Mouse (Mus musculus) urinary bladder, postnatal 14 days (tissue): ENCODE results near the gene Hira.
"Not testable (repeated sequence)": the region's sequence is repeated elsewhere in the genome, so short reads cannot be mapped to it uniquely, and the experiment has no call there.

Experiments used
- DNase-seq: peaks from one replicate; pipeline ENCODE4 v3.0.0; 2021; ENCODE audit warnings: low spot score

Hira gene

DNA sequence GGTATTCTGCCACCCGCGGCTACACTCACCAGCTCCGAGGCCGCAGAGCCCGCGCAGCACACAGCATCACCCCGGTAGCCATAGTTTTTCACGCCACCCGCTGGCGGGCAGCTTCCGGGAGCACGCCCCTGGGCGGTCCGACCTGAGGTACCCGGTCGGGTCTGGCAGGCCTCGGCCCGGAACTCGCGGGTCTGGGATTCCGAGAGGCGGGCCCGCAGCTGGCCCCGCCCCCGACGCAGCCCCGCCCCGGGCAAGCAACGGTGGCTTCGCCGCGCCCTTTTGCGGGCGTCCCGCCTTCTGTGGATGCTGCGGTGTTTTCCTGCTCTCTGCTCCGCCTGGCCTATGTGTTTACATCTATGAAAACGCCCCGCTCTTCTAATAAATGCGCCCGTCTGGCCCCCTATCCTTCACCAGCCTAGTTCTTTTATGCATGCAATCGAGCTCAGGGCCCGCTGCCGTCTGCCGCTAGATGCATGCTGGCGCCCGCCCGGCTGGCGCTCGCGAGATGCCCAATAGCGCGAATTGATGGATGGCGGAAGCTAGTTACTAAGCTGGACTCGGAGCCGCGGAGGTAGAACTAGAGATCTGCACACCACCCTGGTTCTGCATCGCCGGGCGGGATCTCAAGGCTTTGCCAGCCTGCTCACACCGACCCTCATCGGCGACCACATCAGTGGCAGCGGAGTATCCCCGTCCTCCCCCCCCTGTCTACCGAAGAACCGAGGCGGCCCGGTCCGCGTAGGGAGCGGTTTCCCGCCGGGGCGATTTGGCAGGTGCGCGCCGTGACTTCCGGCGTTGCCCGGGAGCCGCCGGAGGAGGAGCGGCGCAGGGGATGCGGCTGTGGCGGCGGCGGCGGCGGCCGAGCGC, at the start of gene Hira, which contains the start of gene Mrpl40:
TSS of gene Hira (plus strand) at position 596 of the 867 bp plus-strand sequence.
TSS of gene Mrpl40 (minus strand) at position 421 of the 867 bp plus-strand sequence.
- DNase-seq, result peak; percentile 95

DNA sequence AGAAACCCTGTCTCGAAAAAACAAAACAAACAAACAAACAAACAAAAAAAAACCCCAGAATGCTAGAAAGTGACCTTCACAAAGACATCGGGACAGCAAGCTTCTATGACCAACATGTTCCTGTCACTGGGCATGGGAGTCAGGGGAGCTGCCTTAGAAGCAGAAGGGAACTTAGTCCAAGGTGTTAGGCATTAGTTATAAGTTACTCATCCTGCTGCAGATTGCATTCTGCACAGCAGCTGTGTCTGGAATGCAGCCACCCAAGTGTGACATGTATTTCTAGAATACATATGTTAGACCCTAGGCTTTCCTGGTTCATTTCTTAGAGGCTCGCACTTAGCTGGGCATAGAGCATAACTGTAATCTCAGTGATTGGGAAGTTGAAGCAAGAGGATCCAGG, 48.2 kb upstream of the Hira start:
- no peak for DNase-seq

DNA sequence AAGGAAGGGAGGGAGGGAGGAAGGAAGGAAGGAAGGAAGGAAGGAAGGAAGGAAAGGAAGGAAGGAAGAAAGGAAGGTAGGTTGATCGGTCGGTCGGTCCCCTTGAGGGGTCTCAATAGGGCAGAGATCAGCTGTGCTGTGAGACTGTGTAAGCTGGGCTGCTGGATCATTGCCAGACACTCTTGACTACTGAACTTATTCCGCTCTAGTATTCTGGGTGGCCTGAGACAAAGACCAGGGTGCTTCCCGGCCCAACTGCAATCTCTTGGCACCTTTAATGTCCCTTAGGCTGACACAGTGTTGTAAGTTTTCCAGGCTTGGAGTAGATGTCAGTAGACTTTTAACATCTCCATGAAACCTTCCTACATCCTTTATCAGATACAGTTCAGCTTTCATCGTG, 47.7 kb upstream of the Hira start:
- DNase-seq, result no peak

DNA sequence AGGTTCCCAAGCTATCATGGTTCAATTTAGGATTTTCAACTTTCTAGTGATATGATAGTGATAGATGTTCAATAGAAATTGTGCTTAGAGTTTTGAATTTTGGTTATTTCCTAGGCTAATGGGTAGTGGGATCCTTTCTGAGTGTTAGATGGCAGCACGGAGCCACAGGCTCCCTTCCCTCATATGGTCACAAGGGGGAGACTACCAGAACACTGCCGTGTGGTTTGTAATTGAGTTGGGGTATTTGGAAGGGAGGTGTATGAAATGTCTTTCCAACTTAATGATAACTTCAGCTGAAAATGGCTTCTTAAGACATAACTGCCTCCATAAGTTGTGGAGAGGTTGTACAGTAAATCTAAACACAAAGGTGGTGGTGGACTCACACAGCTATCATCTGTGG, 43.4 kb upstream of the Hira start:
- no peak for DNase-seq

DNA sequence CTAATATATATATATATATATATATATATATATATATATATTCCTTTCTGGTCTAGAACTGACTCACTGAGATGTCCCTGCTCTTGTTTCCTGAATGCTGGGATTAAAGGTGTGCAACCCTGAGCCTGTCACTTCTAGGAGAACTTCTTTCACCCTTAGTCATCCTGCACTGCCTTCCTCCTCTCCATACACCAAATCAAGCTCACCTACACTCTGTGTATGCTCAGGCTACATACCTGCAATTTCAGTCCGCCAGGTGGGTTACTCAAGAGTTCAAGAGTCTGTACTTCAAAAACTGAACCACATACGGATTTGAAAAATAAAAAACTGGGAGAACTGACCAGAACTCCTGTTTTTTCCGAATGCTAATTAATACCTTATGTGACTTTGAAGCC, 40.8 kb upstream of the Hira start:
- no peak for DNase-seq

DNA sequence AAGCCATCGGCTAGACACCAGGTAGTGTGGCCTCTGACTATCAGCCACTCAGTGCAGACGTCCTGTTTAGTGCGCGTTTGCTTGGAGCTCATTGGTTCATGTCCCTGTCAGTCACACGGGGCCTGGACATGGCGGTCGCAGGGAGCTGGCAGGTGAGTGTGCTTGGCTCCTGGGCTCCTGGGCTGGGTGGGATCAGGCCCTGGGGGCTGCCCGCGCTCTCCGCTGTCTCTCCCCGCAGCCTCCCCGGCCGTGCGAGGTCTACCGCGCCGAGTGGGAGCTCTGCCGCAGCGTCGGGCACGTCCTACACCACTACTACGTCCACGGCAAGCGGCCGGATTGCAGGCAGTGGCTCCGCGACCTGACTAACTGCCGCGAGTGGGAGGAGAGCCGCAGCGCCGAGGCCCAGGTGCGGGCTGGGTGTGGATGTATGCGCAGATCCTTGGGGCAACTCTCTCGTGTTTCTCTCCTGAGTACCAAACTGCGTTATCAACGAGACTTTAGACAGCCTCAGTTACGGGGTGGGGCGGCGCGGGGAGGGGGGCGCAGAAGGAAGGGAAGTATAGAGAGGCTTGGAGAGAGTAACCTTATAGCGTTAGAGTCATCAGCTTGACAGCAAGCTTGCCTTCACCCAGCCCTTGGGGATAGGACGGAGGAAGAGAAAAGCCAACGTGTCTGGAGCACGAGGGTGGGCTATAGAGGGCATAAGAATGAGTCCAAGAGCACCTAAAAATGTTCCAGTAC, 40.2 kb upstream of the Hira start, which contains the start of the genes 2510002D24Rik and Gm28539:
TSS of gene 2510002D24Rik (plus strand) at position 111 of the 741 bp plus-strand sequence.
TSS of gene Gm28539 (plus strand) at position 117 of the 741 bp plus-strand sequence.
- DNase-seq, result peak; percentile 97

DNA sequence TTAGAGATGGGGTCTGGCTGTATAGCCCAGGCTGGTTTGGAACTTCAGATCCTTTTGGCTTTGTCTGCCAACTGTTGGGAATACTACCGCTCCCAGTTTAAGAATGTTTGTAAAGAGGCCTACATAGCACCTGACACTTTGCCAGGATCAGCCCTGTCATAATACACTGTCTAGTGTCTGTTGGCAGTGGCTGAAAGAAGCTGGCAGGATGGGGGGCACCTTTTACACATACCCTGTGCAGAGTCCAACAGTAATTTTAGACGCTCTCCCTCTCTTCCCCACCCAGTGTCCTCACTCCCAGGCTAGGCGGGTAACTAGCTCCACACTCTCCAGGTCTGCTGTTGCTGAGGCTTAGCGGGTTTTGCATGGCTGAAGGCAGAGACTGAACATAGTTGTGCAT, 38.5 kb upstream of the Hira start:
- DNase-seq, result no peak

DNA sequence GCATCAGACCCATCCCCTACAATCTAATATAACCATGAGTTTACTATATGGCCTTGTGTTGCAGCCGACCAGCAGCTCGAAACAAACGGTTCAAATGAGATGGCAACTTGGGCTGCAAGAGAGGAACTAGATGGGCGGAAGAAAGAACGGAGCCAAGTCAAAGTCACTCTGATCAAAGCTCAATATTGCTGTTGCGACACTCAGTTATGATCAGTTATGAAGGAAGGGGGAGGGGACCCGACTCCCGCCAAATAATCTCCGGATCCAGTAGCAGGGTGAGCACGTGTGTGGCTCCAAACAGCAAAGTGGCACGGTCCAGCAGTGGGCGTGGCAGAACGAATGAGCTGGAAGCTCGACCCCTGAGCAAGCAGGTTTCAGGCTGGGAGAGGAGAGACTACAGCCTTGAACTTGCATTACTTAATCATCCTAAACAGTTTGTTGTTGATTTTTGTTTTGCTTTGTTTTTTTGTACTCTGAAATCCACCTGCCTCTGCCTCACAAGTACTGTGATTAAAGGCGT, 30.5 kb upstream of the Hira start:
- DNase-seq, result no peak

DNA sequence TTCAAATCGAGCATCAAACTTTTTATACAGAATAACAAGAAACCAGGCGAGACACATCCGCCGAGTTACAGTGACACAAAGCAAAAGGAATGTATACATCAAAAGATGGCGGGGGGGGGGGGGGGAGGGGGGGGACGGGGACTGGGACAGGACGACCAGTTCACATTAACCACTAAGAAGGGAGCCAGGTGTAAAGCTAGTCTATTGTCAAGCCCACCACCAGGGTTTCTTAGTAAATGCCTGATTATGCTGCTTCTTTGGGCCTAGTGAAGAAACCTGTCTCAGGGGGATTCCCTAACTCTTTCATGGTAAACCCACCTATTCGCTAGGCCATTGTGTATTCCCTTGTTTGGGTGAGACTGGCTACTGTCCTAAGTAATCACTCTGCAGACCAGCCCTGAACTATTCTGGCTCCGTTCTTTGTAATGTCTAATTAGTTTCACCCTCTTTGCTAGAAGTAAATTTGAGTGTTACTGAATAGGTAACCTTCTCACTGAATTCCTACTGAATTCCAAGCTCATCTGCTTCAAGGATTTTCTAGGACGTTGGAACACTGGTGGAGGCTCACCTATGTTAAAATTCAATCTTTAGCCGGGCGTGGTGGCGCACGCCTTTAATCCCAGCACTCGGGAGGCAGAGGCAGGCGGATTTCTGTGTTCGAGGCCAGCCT, 27.2 kb upstream of the Hira start:
- DNase-seq, result not testable (repeated sequence)

DNA sequence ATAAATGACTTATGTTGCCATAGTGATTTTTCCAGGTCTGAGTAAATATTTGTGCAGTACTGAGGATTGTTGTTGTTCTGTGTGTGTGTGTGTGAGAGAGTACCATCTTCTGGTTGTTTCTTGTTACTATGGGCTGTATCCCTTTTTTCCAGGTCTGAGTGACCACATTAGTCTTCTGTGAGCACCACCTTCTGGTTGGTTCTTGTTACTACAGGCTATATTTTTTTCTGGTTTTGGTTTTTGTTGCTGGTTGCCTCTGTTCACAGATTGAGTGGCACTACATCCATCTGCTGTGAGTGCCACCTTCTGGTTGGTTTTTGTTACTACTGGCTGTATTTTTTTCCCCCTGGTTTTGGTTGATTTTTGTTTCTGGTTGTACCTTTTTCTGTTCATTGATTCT, 18.3 kb upstream of the Hira start:
- no peak for DNase-seq

DNA sequence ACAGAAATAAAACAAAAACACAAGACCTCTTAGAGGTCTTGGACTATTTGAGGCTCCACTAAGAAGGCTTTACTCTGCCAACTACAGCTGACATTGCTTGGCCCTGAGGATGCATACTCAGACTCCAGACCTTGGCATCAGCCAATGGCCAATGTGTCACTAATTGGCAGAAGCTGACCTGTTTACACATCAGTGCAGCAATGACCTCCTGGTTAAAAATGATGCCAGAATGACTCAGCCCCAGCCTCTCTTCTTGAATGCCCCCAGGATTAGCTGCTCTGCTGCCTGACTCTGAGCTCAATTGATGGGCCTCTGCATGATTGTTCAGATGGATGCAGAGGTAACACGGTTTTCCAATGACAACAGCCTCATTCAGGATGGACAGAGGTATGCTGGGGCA, 16.7 kb upstream of the Hira start:
- peak; percentile 9 for DNase-seq

DNA sequence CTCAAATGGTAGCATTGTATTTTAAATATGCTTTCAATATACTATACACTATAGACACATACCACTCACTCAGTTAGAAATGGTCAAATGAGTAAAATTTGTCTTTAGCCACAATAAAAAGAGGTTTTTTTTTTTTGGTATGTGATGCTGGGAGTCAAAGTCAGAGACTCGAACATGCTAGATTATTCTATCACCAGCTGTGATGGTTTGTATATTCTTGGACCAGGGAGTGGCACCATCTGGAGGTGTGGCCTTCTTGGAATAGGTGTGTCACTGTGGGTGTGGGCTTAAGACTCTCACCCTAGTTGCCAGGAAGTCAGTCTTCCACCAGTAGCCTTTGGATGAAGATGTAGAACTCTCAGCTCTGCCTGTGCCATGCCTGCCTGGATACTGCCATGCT, 6.3 kb upstream of the Hira start:
- DNase-seq, result not testable (repeated sequence)

DNA sequence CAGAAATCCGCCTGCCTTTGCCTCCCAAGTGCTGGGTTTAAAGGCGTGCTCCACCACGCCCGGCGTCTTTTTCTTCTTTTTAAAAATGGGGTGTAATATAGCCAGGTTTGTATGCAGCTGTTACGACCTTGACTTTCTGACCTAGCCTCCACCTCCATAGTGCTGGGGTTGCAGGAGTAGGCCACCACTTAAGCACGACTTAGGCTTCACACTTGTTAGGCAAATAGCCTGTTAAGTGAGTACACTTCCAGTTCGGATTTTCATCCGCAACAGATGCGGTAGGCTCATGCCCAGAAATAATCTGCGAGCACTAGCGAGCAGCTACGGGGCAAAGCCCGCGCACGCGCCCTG, 771 bp upstream of the Hira start:
- no peak for DNase-seq

DNA sequence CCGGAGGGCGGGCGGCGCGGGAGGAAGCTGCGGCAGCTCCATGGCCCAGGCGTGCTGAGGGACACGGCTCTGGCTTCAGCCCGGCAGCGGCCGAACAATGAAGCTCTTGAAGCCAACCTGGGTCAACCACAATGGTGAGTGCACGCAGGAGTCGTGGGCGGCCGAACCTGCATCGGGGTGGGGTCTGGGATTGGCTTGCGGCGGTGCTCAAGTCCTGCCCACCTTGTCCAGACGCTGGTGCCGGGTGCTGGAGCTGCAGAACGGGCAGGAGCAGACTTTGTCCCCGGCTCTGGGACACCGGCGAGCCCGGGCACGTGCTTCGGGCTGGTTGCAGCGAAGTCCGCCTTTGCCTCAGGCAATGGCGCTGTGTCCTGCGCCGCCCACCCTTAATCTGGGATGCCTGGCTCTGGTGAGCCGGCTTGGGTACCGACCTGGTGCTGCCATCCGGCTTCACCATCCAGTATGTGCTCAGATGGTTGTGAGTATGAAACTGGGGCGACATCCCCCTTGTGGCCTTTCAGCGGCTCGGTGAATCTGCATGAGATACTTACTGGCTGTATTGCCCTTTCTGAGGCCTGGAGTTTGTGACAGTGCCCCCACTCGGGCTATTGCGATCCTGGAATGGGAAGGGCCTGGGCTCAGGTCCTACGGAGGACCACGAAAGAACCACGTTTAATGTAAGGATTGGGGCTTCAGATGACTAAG, 701 bp downstream of the Hira start:
- peak; percentile 48 for DNase-seq

DNA sequence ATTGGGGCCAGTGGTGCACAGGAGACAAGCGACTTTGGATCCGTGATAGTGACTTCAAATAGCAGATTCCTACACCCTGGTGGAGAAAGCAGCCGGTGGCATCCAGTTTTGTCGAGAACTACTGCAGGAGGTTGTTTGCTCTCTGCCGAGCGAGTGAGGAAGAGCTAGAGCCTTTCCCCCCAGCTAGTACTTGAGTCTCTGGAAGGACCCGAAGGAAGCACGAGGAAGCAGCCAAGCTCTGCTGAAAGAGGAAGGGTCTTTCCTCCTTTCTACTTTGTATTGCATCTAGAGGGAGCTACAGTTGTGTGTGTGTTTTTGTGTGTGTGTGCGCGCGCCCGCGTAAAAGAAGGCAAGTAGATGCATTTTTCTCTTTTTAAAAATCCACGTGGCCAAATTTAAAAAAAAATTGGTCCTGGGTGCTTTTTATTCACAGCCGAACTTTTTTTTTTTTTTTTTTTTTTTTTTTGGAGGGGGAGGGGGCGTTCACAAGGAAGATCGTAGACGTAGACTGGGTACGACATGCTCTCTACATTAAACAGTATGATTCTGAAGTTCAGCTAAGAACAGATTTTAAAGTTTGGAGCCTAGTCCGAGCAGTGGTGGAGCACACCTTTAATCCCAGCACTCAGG, 1.4 kb downstream of the Hira start:
- no peak for DNase-seq

DNA sequence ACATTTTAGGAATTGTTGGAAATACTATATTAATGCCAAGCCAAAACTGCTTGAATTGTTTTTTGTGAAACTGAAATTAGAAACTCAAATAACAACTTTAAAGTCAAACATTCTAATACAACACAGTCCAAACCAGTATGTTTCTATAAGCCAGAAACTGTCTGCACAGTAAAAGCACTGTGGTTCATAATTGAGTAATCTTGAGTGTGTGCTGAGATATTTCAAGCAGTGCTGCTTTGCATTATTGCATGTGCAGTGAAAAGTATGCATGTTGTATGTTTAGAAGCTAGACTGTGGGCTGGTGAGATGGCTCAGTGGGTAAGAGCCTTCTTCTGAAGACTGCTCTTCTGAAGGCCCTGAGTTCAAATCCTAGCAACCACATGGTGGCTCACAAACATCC, 7.2 kb downstream of the Hira start:
- DNase-seq, result no peak

DNA sequence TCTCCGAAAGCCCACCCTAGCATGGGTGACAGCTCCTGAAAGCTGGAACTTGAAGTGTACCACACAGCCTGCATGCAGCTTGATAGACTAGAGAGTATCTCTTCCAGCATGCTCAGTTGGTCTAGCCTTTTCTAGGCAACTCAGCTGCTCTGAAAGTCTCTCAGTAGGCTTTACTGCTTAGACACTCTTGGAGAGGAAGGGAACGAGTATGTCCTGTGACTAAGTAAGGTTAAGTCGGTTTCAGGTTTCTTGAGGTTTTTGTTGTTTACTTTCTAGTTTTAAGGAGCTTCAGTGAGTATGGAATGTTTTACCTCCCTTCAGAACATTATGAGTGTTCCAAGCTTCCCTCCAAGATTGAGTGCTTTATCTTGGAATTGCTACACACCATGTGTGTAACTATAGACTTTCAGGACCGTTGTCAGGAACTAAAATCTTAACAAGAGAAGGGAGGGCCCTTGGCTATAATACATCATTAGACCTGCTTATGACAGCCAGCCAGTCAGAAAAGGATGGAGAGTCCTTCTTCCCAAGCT, 17.1 kb downstream of the Hira start:
- no peak for DNase-seq

DNA sequence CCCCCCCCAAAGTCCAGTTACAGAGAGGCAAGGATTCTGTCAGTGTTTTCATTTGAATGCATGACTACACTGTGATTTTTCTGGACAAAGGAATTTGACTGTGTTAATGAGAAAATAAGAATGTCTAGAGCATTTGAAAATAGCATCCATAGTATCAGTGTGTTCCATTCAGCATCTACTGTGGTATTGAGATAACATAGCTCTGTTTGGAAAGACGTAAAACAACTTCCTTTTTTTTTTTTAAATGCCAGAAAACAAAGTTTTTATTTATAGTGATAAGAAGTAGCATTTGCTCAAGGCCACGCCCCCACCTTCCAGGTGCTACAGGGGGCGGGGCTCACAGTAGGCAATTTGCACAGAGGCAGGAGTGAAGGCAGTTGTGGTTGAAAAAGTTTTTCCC, 18.4 kb downstream of the Hira start:
- no peak for DNase-seq

DNA sequence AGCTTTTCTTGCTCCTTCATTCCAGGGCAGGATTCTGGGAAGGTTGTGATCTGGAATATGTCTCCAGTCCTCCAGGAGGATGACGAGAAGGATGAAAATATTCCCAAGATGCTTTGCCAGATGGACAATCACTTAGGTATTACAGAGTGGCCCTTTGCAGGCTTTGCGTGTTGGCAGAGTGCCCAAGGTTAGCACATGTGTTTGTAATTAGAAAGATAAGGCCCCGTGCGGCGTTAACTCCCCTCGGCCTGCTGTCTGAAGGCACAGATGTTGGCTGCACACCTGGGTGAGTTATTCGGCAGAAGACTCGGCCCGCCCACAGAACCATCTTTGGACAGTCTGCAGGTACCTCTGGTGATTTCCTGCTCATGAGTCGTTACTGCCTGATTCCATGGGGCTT, 19.6 kb downstream of the Hira start:
- peak; percentile 4 for DNase-seq

DNA sequence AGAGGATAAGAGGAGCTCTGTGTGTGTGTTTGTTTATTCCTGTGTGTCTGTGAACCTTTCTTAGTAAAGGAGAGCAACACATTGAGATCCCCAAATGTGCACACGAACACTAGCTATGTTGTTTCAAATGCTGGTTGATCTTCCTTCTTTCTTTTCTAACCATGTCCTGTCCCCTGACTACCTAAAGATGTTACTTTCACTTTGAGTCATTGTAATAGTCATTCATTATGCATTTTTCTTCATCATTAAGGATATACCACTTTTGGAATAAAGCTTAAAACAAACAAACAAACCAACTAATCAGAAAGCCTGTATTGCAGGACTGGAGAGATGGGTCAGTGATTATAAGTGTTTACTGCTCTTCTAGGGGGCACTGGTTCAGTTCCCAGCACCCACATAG, 28.8 kb downstream of the Hira start:
- DNase-seq, result no peak

DNA sequence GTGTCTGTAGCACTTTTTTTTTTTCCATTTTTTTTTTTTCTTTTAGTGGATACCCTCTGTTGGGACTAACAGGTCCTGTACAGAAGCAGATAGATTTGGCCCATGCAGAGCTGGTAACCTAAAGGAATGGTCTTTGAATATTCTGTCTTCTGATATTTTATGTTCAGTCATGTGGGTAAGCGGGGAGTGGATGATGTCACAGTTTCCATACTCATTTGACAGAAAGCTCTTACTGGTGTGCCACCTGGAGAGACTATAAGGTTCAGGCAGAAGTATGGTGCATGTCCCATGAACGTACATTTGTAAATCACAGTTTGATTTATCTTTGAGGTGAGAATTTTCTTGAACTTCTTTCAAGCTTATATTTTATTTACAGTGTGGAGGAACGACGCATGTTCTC, 39.2 kb downstream of the Hira start:
- no peak for DNase-seq
